Mouse (Mus musculus) urinary bladder, postnatal 14 days (tissue): ENCODE data around the gene Gm7544.
"Not testable (repeated sequence)": the region's sequence is repeated elsewhere in the genome, so short reads cannot be mapped to it uniquely, and the experiment has no call there.

Experiments
- DNase-seq: peaks from one replicate; pipeline ENCODE4 v3.0.0; 2021; ENCODE audit warnings: low spot score

Gene Gm7544

DNA sequence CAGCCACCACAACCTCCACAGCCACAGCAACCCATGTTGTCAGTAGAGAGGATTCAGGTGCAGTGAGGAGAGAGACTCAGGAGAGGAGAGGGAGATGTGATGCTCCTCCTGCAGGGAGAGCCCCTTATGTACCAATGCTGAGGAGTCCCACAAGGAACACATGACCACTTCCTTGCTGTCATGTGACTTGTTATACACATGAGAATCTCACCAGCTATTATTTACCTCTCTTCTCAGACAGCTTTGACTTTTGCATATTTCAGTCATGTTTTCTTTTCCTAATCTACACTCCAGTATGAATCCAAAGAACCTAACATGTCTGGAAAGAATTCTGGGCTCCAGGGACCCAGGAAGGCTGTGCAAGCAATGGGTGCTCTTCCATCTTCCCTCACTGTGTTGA is at the start of gene Gm7544:
Gene Gm7544, minus strand, starts transcription at position 101 of the 400 bp plus-strand sequence.
- not testable (repeated sequence) for DNase-seq

DNA sequence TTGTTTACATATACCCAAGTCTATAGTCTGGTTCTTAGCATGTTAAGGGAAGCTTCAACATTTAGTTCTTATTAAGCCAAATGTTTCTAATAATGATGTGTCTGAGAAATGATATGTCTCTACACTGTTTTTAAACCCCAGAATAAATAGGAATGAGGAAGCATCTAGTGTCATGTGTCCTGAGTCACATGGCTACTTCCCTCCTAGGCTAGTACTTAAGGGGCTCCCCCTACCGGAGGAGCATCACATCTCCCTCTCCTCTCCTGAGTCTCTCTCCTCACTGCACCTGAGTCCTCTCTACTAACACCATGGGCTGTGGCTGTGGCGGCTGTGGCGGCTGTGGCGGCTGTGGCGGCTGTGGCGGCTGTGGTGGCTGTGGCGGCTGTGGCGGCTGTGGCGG is 44.5 kb upstream of the Gm7544 start, which contains the start of gene Gm47959:
Gene Gm47959, plus strand, starts transcription at position 243 of the 400 bp plus-strand sequence.
- DNase-seq = not testable (repeated sequence)

DNA sequence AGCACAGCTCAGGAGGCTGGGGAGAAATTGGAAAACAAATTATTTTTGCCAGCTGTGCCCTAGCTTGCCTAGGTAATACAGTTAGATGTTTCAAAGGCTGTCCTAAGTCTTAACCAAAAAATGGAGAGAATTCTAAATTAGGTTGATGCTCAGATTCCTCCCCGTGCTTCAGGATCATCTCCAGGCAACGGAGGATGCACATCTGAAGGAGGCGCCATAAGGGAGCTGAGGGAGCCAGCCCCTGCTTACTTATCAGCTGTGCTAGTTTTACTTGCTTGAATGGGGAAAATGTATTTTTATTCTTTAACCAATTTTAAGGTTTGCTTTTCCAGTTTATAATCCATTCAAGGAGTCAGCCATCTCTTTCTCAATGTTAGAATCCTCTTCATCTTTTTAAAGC is 38.1 kb upstream of the Gm7544 start:
- no peak for DNase-seq

DNA sequence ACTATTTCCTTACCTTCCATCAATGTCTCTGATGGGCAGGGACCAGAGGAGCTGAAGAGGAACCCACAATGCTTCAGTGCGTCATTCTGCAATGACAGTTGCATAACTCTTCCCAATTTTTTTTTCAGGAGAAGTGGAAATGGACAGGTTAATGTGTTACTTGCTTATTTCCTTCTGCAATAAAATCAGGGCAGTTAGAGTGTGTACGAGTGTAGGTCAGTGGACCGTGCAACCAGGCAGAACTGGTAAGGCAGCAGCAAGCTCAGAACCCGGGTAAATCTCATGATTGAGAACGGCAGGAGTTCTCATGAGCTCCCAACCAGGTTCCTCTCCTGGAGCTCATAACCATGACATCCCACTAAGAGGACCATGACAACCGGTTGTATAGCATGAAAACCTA is 36.3 kb upstream of the Gm7544 start:
- no peak for DNase-seq

DNA sequence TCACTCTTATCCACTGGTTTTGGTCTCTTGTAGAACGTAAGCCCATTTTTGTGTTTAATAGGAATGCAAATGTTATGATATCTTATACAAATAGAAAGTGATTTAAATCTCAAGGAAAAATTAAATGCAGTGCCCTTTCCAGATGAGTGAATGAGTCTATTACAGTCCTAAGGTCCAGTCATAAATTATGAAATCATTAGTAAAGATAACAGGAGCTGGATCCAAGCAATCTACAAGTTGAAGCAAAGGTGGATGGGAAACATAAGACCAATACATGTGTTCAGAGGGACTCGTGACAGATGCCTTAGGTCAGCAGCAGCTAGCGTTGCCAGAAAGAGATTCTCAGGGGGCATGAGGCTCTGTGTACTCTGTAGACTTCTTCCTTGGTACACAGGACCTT is 35.8 kb upstream of the Gm7544 start:
- DNase-seq = no peak

DNA sequence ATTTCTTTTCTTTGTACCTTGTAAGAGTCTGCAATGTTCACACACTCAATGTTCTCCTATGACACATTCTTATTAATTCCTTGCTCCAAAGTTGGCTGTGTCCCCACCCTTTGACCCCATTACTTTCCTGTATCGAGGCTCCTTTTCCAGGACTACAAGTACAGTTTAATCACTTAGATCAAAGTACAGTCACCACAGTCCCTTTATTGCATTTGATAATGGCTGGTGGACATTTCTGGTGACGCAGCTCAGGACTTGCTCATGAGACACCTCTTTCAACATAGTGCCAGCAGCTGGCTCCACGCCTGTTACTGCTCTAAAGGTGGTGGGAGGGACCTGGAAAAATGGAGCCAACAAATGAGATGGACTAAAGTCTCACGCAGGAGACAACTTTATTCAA is 35.2 kb upstream of the Gm7544 start:
- no peak for DNase-seq

DNA sequence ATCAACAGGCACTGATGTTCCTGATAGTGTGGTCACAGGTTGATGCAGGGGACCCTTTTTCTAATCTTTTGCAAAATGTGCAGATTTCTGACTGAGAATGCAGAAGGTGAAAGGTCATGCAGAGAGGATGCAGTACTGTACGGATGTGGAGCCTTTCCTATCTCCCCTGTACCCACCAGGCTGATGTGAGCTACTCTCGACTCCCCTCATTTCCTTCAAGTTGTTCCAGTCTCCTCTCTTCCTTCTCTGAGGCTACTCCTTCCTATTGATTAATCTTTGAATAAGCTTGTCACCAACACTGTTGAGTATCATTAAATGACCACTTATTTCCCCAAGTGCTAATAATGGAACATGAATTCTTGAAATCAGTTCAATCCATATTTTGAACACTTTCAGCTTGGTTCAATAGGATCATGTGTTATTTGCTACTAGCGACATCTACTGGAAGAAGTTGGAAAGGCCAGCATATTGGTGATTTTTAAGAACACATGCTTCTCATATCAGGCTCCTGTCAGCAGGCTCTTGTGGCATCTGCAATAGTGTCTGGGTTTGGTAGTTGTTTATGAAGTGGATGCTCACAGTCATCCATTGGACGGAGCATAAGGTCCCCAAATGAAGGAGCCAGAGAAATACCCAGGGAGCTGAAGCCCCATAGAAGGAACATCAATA is 31.9 kb upstream of the Gm7544 start:
- peak; percentile 26 for DNase-seq

DNA sequence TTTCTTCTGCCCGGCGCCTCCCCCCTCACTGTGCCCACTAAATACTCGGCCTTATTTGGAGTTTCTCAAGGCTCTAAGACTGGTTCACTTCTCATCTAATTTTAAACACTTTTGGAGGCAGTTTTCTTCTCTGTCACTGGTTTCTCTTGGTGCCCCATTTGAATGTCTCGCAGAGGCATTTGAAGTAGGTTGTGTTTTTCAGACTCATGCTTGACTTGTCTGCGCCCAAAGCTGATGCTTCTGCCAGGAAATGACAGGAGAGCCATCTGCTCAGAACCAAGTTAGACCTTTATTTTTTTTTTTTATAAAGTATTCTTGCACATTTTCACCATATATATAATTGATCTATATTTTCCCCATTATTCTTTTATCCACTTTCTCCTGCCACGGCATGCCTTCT is 30.9 kb upstream of the Gm7544 start:
- DNase-seq = no peak

DNA sequence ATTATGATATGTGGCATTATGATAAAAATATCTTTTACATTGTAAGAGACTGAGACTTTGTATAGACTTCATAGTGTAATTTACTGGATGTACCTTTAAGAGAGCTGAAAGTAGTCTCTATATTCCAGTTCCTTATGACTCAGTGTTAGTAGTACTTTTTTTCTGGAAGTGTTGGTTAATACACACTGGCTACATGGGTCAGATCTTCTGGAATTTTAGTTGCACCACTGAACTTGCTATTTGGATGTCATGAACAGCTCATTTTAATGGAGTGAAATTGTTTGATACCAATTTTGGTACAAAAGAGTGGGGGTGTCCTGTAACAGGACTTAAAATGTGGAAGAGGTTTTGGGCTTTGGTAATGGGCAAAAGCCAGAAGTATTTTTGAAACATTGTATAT is 22.0 kb upstream of the Gm7544 start:
- DNase-seq = no peak

DNA sequence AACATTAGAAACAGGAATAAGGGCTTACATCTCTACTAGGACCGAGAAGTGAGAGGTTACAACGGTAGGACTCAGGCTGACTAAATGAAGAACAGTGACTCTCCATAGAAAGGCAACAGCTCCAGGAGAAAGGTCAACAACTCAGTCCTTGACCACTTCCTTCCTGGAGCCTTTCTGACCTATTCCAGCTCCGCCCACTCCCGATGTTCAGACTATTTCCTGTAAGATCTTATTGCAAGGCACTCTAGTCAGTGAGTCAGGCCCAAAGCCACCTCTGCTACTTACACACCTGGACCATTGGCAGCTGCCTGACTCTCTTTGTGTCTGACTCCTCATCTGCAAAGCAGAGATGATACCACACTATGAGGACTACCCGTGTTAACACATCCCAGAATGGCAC is 19.9 kb upstream of the Gm7544 start:
- no peak for DNase-seq

DNA sequence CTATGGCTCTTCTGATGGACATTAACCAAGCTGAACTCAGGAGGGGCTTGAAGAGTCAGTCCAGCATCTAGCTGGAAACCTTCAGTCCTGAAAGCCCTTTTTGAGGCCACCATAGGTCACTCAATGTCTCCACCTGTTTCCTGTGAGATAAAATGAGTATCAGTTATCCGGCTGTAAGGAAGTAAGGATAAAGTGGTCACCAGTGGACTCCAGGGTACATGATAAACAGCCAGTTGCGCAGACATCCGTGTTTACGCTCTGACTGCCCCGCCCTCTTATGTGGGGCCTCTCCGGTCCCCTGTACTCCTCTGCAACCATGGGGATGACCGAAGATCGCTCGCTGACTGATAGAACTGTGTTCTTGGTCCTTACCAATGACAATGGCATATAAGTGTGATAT is 18.5 kb upstream of the Gm7544 start:
- DNase-seq = no peak

DNA sequence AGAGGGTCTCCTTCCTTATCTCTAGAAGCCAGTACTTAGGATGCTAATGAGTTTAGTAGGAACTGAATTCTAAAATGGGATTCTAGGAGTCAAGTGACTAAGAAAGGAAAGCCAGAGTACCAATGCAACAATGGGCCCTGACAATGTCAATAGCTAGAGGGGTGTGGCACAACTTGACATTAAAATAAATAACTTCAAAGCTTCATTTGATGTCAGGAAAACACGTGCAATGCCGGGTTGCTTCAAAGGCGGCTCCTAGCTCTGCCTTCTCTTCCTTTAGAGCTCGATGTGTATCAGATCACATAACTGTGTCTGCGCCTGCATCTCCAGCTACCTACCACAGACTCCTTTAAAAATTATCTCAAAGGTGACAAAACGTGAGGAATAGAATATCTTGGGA is 18.1 kb upstream of the Gm7544 start:
- no peak for DNase-seq

DNA sequence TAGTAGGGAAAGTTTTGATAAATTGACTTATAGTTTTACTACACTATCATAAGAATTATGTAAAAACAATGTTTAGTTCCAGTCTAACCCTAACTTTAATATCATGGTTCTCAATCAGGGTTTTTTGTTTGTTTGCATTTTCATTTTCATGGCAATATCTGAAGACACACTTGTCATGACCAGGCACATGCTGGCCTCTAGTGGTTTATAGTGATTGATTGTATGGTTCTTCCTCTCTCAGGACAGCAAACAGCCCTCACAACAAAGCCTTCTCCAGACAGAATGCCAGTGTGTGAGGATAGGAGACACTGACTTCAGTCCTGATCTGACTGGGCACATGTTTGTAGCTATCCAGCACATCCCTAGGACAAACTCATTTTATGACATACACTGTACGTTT is 17.4 kb upstream of the Gm7544 start:
- no peak for DNase-seq

DNA sequence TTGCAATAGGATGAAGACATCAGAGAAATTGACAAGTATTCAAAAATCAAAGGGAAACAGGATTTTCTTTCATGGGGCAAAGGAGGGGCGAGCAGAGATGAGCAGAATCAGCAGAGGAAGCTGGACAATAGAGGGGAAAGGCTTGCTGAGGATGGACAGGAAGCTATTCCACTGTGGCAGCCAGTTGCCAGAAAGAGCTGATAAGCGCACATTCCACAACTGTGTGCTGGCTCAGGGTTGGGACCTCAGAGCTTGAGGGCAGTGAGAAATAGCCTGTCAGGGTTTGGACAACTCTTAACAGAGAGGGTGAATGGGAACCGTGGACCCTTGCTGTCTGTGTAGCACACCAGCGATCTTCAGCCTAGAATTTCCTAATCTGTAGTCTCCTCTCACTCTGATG is 16.2 kb upstream of the Gm7544 start:
- DNase-seq = peak; percentile 17

DNA sequence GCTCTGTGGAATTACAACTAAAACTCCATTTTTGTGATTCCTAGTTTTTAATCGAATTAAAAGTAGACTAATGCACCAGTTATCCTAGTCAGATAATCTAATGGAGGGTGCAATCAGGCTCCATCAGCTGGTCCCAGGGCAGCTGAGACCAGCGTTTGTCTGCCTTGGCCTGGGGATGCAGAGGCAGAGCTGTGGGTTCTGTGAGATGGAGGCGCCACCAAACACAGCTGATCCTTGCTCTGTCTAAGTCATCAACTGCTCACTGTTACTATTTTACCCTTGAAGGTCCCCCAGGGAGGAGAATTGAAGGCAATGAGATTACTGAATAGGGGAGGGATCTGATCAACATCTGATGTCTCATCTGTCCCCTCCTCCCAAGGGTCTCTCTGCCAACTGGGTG is 10.6 kb upstream of the Gm7544 start:
- no peak for DNase-seq

DNA sequence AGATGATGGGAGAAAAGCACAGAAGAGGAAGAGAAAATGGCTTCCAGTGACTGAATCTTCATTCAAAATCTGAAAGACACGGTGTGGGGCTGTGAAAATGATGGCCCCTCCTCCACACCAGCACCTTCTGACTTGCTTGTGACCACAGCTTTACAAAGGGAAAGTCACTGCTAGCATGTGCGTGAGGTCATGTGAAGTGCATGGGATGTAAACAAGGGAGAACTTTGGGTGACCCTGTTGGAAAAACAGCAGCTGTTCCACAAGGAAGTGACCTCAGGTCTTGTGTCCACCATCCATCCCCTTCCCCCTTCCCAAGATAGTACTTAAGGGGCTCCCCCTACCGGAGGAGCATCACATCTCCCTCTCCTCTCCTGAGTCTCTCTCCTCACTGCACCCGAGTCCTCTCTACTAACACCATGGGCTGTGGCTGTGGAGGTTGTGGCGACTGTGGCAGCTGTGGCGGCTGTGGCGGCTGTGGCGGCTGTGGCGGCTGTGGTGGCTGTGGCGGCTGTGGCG is 4.1 kb upstream of the Gm7544 start, which contains the start of gene Gm47955:
Gene Gm47955, plus strand, starts transcription at position 417 of the 516 bp plus-strand sequence.
- DNase-seq = no peak

DNA sequence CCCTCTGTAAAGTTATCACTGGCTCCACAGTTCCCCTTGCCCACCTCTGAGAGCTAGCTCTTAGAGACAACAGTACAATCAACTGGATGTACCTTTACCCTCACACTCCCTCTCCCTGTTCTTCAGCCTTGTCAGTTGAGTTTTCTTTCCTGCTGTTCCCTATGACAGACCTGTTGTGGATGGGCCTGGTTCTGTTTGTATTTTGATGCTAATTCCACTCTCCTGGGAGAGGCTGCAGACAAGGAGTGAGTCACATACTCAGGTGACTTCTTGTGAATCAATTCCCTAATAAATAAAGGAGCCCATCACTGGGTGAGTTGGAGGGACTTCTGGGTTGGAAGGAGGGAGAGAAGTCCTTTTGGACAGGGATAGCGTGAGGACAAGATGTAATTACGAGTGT is 7.2 kb downstream of the Gm7544 start:
- no peak for DNase-seq

DNA sequence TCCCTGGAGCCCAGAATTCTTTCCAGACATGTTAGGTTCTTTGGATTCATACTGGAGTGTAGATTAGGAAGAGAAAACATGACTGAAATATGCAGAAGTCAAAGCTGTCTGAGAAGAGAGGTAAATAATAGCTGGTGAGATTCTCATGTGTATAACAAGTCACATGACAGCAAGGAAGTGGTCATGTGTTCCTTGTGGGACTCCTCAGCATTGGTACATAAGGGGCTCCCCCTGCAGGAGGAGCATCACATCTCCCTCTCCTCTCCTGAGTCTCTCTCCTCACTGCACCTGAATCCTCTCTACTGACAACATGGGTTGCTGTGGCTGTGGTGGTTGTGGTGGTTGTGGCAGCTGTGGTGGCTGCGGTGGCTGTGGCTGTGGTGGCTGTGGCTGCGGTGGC is 9.8 kb downstream of the Gm7544 start:
- not testable (repeated sequence) for DNase-seq

DNA sequence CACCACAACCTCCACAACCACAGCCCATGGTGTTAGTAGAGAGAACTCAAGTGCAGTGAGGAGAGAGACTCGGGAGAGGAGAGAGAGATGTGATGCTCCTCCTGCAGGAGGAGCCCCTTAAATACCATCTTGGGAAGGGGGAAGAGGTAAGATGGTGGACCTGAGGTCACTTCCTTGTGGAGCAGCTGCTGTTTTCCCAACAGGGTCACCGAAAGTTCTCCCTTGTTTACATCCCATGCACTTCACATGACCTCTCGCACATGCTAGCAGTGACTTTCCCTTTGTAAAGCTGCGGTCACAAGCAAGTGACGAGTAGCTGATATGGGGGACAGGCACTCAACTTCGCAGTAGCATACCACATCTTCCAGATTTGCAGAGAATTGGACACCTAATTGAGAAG is 12.5 kb downstream of the Gm7544 start, which contains the start of gene A030003K21Rik:
Gene A030003K21Rik, minus strand, starts transcription at position 94 of the 400 bp plus-strand sequence.
- DNase-seq = not testable (repeated sequence)

DNA sequence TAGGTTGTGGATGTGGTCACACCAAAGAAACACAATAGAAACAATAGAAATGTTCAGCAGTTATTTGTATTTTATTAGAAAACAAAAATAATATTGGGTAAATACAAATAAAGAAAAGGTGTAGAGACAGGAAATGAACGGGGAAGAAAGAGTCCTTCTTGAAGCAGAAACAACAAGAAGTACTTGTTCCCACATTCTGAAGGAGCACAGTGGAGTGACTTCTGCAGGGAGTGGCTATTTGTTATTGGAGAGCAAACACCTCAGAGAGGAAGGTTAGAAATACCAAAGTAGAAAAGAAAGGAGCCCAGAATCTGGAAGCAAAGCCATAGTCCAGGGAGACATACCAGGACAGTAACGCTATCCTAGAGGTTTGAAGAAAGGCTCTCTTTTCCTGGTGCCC is 13.3 kb downstream of the Gm7544 start:
- not testable (repeated sequence) for DNase-seq

DNA sequence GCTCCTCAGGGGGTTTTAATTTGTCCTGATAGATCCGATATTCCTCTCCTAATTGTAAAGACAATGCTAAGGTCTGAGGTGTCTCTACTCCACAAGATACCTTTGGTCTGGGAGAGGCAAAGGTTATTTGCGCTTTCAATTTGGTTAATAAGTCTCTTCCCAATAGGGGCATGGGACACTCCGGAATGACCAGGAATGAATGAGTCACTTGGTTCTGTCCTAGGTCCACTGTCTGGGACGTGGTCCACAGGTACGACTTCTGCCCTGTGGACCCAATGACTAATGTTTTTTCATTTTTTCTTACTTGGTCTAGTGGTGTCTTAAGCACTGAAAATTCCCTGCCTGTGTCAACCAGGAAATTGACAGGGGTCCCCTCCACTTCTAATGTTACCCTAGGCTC is 17.1 kb downstream of the Gm7544 start:
- DNase-seq = no peak

DNA sequence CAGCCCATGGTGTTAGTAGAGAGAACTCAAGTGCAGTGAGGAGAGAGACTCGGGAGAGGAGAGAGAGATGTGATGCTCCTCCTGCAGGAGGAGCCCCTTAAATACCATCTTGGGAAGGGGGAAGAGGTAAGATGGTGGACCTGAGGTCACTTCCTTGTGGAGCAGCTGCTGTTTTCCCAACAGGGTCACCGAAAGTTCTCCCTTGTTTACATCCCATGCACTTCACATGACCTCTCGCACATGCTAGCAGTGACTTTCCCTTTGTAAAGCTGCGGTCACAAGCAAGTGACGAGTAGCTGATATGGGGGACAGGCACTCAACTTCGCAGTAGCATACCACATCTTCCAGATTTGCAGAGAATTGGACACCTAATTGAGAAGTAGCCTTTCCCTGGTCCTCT is 24.5 kb downstream of the Gm7544 start, which contains the start of gene Gm6217:
Gene Gm6217, minus strand, starts transcription at position 74 of the 400 bp plus-strand sequence.
- not testable (repeated sequence) for DNase-seq

DNA sequence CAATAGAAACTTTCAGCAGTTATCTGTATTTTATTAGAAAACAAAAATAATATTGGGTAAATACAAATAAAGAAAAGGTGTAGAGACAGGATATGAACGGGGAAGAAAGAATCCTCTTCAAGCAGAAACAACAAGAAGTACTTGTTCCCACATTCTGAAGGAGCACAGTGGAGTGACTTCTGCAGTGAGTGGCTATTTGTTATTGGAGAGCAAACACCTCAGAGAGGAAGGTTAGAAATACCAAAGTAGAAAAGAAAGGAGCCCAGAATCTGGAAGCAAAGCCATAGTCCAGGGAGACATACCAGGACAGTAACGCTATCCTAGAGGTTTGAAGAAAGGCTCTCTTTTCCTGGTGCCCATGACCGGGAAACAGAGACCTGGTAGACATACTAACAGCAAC is 25.3 kb downstream of the Gm7544 start:
- not testable (repeated sequence) for DNase-seq

DNA sequence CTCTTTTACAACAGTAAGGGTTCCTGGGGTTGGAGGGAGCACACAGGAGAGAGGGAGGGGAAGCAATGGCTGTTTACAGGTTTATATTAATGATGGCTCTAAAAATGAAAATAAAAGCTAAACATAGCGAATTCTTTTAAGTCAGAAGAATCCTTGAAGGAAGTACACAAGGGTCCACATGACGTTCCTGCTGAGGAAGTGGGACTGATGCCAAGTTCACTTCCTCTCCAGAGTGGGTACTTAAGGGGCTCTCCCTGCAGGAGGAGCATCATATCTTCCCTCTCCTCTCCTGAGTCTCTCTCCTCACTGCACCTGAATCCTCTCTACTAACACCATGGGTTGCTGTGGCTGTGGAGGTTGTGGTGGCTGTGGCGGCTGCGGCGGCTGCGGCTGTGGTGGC is 31.2 kb downstream of the Gm7544 start, which contains the start of gene A030014E15Rik:
Gene A030014E15Rik, plus strand, starts transcription at position 268 of the 400 bp plus-strand sequence.
- DNase-seq = no peak
